Comparison of ENCODE assay signal across 10 mouse cellular contexts in genomic region chr11:22206611-22207010, GRCm38 (mm10).
DNase-seq lines count a peak whose midpoint lies in the region; ATAC-seq lines count a peak whose summit lies in the region.
"Had no signal": no experiment of that assay in that cellular context is flagged by ENCODE, and none has a peak within 500 bp of the region (broad histone marks: within the 10 kb centered on the region; RNA-seq: fewer than 3 reads in every experiment).

No protein-coding gene starts in this region.

- intact Hi-C loops in left cerebral cortex, postnatal 36 days (cut with DNase I), result no loop called here

- no peak overlapping the region for H3K27ac ChIP-seq in embryonic facial prominence, embryonic 11.5 days (replicated peaks; ENCODE audit: low read depth, low read length)
- H3K27ac ChIP-seq in embryonic facial prominence, embryonic 10.5 days (replicated peaks), result no peak overlapping the region
- no peak overlapping the region for H3K27ac ChIP-seq in midbrain, embryonic 13.5 days

- ATAC-seq in embryonic facial prominence, embryonic 11.5 days (replicated peaks; ENCODE audit: insufficient number of reproducible peaks, low FRiP score, low TSS enrichment, low read depth), result no peak
- ATAC-seq in midbrain, embryonic 13.5 days, result peak; percentile 92

- H3K4me3 ChIP-seq in embryonic facial prominence, embryonic 11.5 days (ENCODE audit: low read depth, low read length), result no peak overlapping the region
- H3K4me3 ChIP-seq in embryonic facial prominence, embryonic 10.5 days, result no peak overlapping the region
- H3K4me3 ChIP-seq in midbrain, embryonic 13.5 days (replicated peaks), result no peak overlapping the region
- H3K4me3 ChIP-seq: myocyte had no signal

- 57% methylated on average over 1 of the region's 1 CpGs for WGBS in embryonic facial prominence, embryonic 11.5 days
- WGBS in embryonic facial prominence, embryonic 10.5 days, result 60% methylated on average over 1 of the region's 1 CpGs
- WGBS in midbrain, embryonic 13.5 days, result 0% methylated on average over 1 of the region's 1 CpGs

- H3K9me3 ChIP-seq in embryonic facial prominence, embryonic 11.5 days (replicated peaks; ENCODE audit: control insufficient read depth, low read length), result no peaks in the 10 kb centered on the region
- no peaks in the 10 kb centered on the region for H3K9me3 ChIP-seq in embryonic facial prominence, embryonic 10.5 days
- no peaks in the 10 kb centered on the region for H3K9me3 ChIP-seq in midbrain, embryonic 13.5 days

- no peaks in the 10 kb centered on the region for H3K27me3 ChIP-seq in embryonic facial prominence, embryonic 11.5 days (ENCODE audit: control insufficient read depth, insufficient read depth, low read length)
- H3K27me3 ChIP-seq in embryonic facial prominence, embryonic 10.5 days (replicated peaks; ENCODE audit: low read depth, poor library complexity, severe bottlenecking), result no peaks in the 10 kb centered on the region
- no peaks in the 10 kb centered on the region for H3K27me3 ChIP-seq in midbrain, embryonic 13.5 days

- no peak overlapping the region for H3K9ac ChIP-seq in embryonic facial prominence, embryonic 11.5 days (replicated peaks; ENCODE audit: low read length)
- no peak overlapping the region for H3K9ac ChIP-seq in midbrain, embryonic 13.5 days (replicated peaks)

- DNase-seq in embryonic facial prominence, embryonic 11.5 days (ENCODE audit: low spot score), result peak; percentile 17
- DNase-seq in embryonic facial prominence, embryonic 10.5 days (ENCODE audit: low spot score), result no peak
- peak; percentile 21 for DNase-seq in left cerebral cortex, adult 11 months (ENCODE audit: low spot score)
- DNase-seq in left cerebral cortex, postnatal 36 days (ENCODE audit: low spot score in 2 of 2), result no peak
- peak; percentile 43 for DNase-seq in brain, embryonic 18.5 days (ENCODE audit: low read depth, low spot score)
- no peak for DNase-seq in yolk sac, embryonic 10.5 days (ENCODE audit: low spot score)
- DNase-seq in Muller cell, postnatal 12 days (ENCODE audit: inconsistent ontology term), result no peak
- DNase-seq: gastrocnemius, postnatal 10 days had no signal

- H3K4me2 ChIP-seq in embryonic facial prominence, embryonic 11.5 days (ENCODE audit: low read depth, low read length), result no peak overlapping the region
- no peak overlapping the region for H3K4me2 ChIP-seq in midbrain, embryonic 13.5 days (replicated peaks)

- no peaks in the 10 kb centered on the region for H3K36me3 ChIP-seq in embryonic facial prominence, embryonic 11.5 days (replicated peaks; ENCODE audit: control insufficient read depth, insufficient read depth, low read depth, low read length)
- H3K36me3 ChIP-seq in embryonic facial prominence, embryonic 10.5 days (replicated peaks), result no peaks in the 10 kb centered on the region
- H3K36me3 ChIP-seq in midbrain, embryonic 13.5 days, result no peaks in the 10 kb centered on the region

- no peaks in the 10 kb centered on the region for H3K4me1 ChIP-seq in embryonic facial prominence, embryonic 11.5 days (ENCODE audit: control insufficient read depth, insufficient read depth, low read length)
- H3K4me1 ChIP-seq in embryonic facial prominence, embryonic 10.5 days, result no peaks in the 10 kb centered on the region
- H3K4me1 ChIP-seq in midbrain, embryonic 13.5 days (replicated peaks), result peaks cover 7% of the 10 kb centered on the region

Comparison
In these comparisons a context has a peak if more than half of its experiments do, and no peak if none do; other contexts are left out.
1. DNase-seq: peak in embryonic facial prominence, embryonic 11.5 days (single experiment), left cerebral cortex, adult 11 months (single experiment) and brain, embryonic 18.5 days (single experiment); none in embryonic facial prominence, embryonic 10.5 days (single experiment), left cerebral cortex, postnatal 36 days (0 of 2), yolk sac, embryonic 10.5 days (single experiment) and Muller cell, postnatal 12 days (single experiment).